Mouse (Mus musculus) bone marrow, adult 2 months (tissue): ENCODE results near the gene C1rb. TPM values are rescaled to one million over a fixed set of nuclear protein-coding genes. Genes with fewer than 3 reads are reported as not detected.
"Not testable (repeated sequence)": the region's sequence is repeated elsewhere in the genome, so short reads cannot be mapped to it uniquely, and the experiment has no call there.

ENCODE experiments used
- H3K27ac ChIP-seq: fragments of 200-500 bp; 2 replicates; pipeline ENCODE4 v1.5.1; 2012; ENCODE audit warnings: low read depth, mild to moderate bottlenecking, control low read depth, inconsistent platforms, low read length; ENCODE audit not compliant: control insufficient read depth, poor library complexity, insufficient read depth
- H3K4me1 ChIP-seq: fragments of 200-500 bp; 2 replicates; pipeline ENCODE4 v1.6.1; 2011; ENCODE audit warnings: low read length; ENCODE audit not compliant: control insufficient read depth, insufficient read depth
- H3K4me3 ChIP-seq: fragments of 200-500 bp; replicated peaks from 2 replicates; pipeline ENCODE3; 2011; ENCODE audit warnings: mild to moderate bottlenecking, low read depth, low read length, control low read depth; ENCODE audit not compliant: control insufficient read depth
- CTCF ChIP-seq: fragments of 200-500 bp; IDR thresholded peaks from 2 replicates; pipeline ENCODE4 v1.5.1; 2011; ENCODE audit warnings: low read length, control low read depth; ENCODE audit not compliant: control insufficient read depth, insufficient read depth
- POLR2A ChIP-seq: fragments of 200-500 bp; IDR thresholded peaks from 2 replicates; pipeline ENCODE4 v1.6.1; 2011; ENCODE audit warnings: low read depth, mild to moderate bottlenecking, control low read depth, low read length, borderline replicate concordance; ENCODE audit not compliant: control insufficient read depth
- WGBS: fragments of 180-500 bp; shearing (Covaris S2); methylation state at CpG from one replicate; pipeline ENCODE4 v1.1.7; 2018; 5-methylcytosine and 5-hydroxymethylcytosine counted together
- polyA plus RNA-seq: library from polyadenylated mRNA; stranded (reverse); fragments of >200 nt; gene quantifications from 2 replicates; pipeline ENCODE4 v1.2.4, GENCODE M21; 2011; ENCODE audit warnings: low replicate concordance; ENCODE audit not compliant: missing spikeins, insufficient read depth, insufficient read length

The C1rb gene
- not detected in 2 replicates for polyA plus RNA-seq

DNA sequence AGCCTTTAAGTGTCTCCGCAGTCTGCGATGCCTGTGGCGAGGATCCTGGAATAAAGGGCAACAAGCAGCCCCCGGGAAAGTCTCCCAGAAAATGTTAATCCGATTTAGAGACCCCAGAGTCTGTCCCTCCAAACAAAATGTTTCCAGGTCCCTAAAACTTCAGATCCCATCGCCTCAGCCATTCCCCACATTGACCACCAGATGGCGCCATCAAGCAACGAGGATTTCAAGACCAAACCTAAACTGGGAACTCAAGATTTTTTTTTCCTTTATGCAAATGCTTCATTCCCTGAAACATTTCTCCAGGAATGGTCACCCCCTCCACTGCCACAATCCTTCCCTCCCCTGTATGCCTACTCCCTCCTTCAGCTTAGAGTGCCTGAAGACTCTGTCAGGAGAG, at the start of gene C1rb:
Gene C1rb, plus strand, starts transcription at position 269 of the 400 bp plus-strand sequence.
- TF ChIP-seq CTCF (peak; percentile 75), POLR2A (no peak)
- no peak within 1 kb of the TSS for H3K27ac ChIP-seq
- no peak within 1 kb of the TSS for H3K4me3 ChIP-seq
- 8% methylated on average over 8 of the region's 8 CpGs for WGBS
- H3K4me1 ChIP-seq, result no peaks in the 10 kb centered on the region

GRCm38 (mm10) chr6:124522082-124522481, 48.0 kb upstream of the C1rb start:
- H3K27ac ChIP-seq, H3K4me1 ChIP-seq, H3K4me3 ChIP-seq: not testable (repeated sequence)
- 40% methylated on average over 7 of the region's 7 CpGs for WGBS

- no peak overlapping the region for H3K4me3 ChIP-seq
- H3K4me1 ChIP-seq, result no peaks in the 10 kb centered on the region
- TF ChIP-seq CTCF (no peak), POLR2A (no peak)
- H3K27ac ChIP-seq, result no peak overlapping the region
- 66% methylated on average over 3 of the region's 3 CpGs for WGBS
Measured at GRCm38 (mm10) chr6:124527881-124528280, 42.2 kb upstream of the C1rb start.

DNA sequence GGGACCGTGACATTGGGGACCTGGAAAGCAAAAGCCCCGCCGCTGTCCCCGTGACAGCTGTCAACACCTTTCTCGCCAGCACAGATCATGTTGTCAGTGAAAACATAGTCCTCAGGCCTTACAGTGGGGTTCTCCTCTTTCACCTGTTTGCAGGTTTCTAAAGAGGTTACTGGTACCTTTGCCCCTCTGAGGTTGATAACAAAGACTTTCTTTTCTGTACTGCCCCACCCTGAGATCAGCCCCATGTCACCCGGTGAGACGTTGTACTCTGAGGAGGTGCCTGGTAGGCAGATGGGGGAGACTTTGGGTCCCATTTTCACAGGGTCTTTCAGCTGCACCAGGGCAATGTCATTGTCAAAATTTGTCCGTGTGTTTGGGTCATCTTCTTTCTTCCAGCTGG, 39.0 kb upstream of the C1rb start:
- Histone ChIP-seq H3K27ac (no peak overlapping the region), H3K4me1 (no peaks in the 10 kb centered on the region), H3K4me3 (no peak overlapping the region)
- WGBS, result 85% methylated on average over 8 of the region's 8 CpGs
- TF ChIP-seq CTCF (no peak), POLR2A (no peak)

DNA sequence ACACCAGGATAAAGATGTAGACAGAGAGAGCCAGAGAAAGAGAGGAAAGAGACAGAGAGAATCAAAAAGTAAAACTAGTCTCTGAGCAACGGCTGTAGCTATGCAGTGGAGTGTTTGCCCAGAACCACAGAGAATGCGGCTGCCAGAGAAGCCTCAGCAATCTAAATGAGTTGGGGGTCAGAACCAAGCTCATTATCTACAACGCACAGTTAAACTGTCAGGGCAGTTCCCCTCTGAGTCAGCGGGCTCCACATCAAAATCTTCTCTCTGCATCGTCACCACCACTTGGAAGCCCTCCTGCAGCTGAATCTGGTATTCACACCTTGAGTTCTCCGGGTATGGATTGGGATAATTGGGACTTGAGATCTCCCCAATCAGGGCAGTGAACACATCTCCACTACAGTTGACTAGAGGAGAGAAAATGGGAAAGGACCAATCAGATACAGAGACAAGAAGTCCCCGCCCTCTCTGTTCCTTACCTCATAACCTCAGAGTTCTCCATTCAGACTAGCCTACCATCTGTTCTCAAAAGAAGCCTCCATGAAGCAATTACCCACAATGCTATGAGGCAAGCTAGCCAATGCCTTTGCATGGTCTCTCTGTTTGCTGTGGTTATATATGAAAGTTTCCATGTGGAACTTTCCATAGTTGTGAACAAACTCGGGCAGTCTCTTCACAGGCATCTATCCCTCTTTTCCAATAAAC, 33.8 kb upstream of the C1rb start:
- not testable (repeated sequence) for H3K27ac ChIP-seq, H3K4me1 ChIP-seq, H3K4me3 ChIP-seq
- WGBS, result 65% methylated on average over 8 of the region's 8 CpGs

GRCm38 (mm10) chr6:124541176-124541575, 28.9 kb upstream of the C1rb start:
- H3K4me3 ChIP-seq, H3K27ac ChIP-seq, H3K4me1 ChIP-seq: not testable (repeated sequence)
- 66% methylated on average over 2 of the region's 2 CpGs for WGBS

DNA sequence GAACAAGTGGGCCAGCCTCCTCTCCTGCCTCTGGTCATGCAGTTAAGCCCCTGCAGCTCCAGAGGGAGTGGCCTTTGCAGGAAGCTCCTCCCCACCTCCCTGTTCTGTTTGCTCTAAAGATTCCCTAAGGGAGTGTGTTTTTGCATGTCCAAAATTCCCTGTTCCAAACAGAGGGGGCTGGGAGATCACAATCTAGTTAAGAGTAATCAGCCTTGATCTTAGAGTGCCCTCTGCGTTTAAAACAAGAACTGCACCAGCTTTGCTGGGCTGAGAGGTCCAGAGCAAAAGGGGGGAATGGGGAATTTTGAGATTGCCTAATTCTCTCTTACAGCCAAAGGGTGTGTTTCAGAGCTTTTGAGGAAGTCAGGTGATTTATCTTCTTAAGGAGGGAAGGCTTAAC, 27.8 kb upstream of the C1rb start, which contains the start of gene C1s1:
Gene C1s1, minus strand, starts transcription at position 76 of the 400 bp plus-strand sequence.
- not testable (repeated sequence) for H3K4me1 ChIP-seq, H3K27ac ChIP-seq, H3K4me3 ChIP-seq
- TF ChIP-seq CTCF, result 0 out of 2 replicates have a peak, but pooled peaks have one; percentile 13
- WGBS, result 0% methylated on average over 1 of the region's 1 CpGs

GRCm38 (mm10) chr6:124544466-124544865, 25.6 kb upstream of the C1rb start:
- Histone ChIP-seq H3K4me3 (no peak overlapping the region), H3K4me1 (no peaks in the 10 kb centered on the region), H3K27ac (no peak overlapping the region)
- TF ChIP-seq CTCF, result no peak
- no peak for TF ChIP-seq POLR2A
- 72% methylated on average over 6 of the region's 6 CpGs for WGBS

- H3K27ac ChIP-seq, result no peak overlapping the region
- WGBS, result 61% methylated on average over 2 of the region's 2 CpGs
- no peak for TF ChIP-seq CTCF
- no peak for TF ChIP-seq POLR2A
- H3K4me3 ChIP-seq, result no peak overlapping the region
- no peaks in the 10 kb centered on the region for H3K4me1 ChIP-seq
Measured at GRCm38 (mm10) chr6:124545425-124545824, 24.7 kb upstream of the C1rb start.

GRCm38 (mm10) chr6:124547979-124548378, 22.1 kb upstream of the C1rb start:
- WGBS, result 77% methylated on average over 3 of the region's 3 CpGs

More at GRCm38 (mm10) chr6:124547979-124548378, 22.1 kb upstream of the C1rb start:
- H3K4me1 ChIP-seq, H3K4me3 ChIP-seq, H3K27ac ChIP-seq: not testable (repeated sequence)
